Mouse (Mus musculus) hindbrain, embryonic 15.5 days (tissue): Measurements from ENCODE around the gene Kcnj11. TPM values are rescaled to one million over a fixed set of nuclear protein-coding genes. Genes with fewer than 3 reads are reported as not detected.

Source experiments
- ATAC-seq: fragments of 200-750 bp; cut with Nextera tagmentation; 2 replicates; pipeline ENCODE4 v1.8.0; 2017; ENCODE audit warnings: low read depth, moderate number of reproducible peaks, moderate TSS enrichment; ENCODE audit not compliant: low FRiP score
- H3K27ac ChIP-seq: fragments of 300-500 bp; sonication (generic); replicated peaks from 2 replicates; pipeline ENCODE4 v1.5.1; 2015; ENCODE audit warnings: mild to moderate bottlenecking, inconsistent platforms
- H3K27me3 ChIP-seq: fragments of 300-500 bp; sonication (generic); 2 replicates; pipeline ENCODE4 v1.6.1; 2015; ENCODE audit warnings: control low read depth, inconsistent platforms
- H3K36me3 ChIP-seq: fragments of 300-500 bp; sonication (generic); 2 replicates; pipeline ENCODE4 v1.6.1; 2015; ENCODE audit warnings: control low read depth, inconsistent platforms
- H3K4me1 ChIP-seq: fragments of 300-500 bp; sonication (generic); replicated peaks from 2 replicates; pipeline ENCODE4 v1.6.1; 2015; ENCODE audit warnings: control low read depth, inconsistent platforms
- H3K4me2 ChIP-seq: fragments of 300-500 bp; sonication (generic); 2 replicates; pipeline ENCODE4 v1.6.1; 2015; ENCODE audit warnings: moderate library complexity, mild to moderate bottlenecking, inconsistent platforms
- H3K4me3 ChIP-seq: fragments of 300-500 bp; sonication (generic); 2 replicates; pipeline ENCODE4 v1.5.1; 2015; ENCODE audit warnings: mild to moderate bottlenecking, inconsistent platforms
- H3K9ac ChIP-seq: fragments of 300-500 bp; sonication (generic); 2 replicates; pipeline ENCODE4 v1.6.1; 2015; ENCODE audit warnings: inconsistent platforms
- H3K9me3 ChIP-seq: fragments of 300-500 bp; sonication (generic); 2 replicates; pipeline ENCODE4 v1.6.1; 2016; ENCODE audit warnings: control low read depth, inconsistent platforms
- WGBS: fragments of 180-500 bp; shearing (Covaris S2); methylation state at CpG from one replicate; pipeline ENCODE4 v1.1.7; 2015; 5-methylcytosine and 5-hydroxymethylcytosine counted together
- polyA plus RNA-seq: library from polyadenylated mRNA; unstranded; fragments of >200 nt; fragmentation: Nextera tagmentation; extraction: Ambion mirVana; gene quantifications from 2 replicates; pipeline ENCODE4 v1.2.1, GENCODE M21; 2015

The Kcnj11 gene
- polyA plus RNA-seq, 1 experiment from 2014 or later = 3.3 TPM

DNA sequence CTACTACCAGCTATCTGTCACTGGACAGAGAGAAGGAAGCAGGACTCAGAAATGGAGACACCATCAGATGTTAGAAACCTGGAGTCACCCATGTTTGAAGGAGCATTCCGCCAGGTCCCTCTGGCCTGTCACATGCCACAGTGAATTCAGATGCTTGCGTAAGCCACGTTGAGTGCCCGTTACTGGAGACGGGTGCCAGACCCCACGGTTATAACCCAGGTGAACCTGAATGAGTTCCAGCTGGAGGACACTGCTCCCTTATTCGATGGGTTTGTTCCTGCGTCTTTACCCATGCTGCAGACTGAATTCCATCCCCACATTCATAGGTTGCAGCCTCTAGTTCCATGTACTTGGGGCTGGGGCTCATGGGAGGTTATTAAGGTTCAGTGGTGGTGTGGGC is 3.2 kb upstream of the Kcnj11 start:
- Histone ChIP-seq H3K36me3 (no peaks in the 10 kb centered on the region), H3K4me2 (no peak overlapping the region), H3K27me3 (no peaks in the 10 kb centered on the region), H3K9ac (no peak overlapping the region), H3K4me3 (no peak overlapping the region), H3K27ac (peak overlapping the region; percentile 40), H3K4me1 (peaks cover 29% of the 10 kb centered on the region), H3K9me3 (no peaks in the 10 kb centered on the region)
- WGBS = 77% methylated on average over 8 of the region's 8 CpGs
- no peak for ATAC-seq

DNA sequence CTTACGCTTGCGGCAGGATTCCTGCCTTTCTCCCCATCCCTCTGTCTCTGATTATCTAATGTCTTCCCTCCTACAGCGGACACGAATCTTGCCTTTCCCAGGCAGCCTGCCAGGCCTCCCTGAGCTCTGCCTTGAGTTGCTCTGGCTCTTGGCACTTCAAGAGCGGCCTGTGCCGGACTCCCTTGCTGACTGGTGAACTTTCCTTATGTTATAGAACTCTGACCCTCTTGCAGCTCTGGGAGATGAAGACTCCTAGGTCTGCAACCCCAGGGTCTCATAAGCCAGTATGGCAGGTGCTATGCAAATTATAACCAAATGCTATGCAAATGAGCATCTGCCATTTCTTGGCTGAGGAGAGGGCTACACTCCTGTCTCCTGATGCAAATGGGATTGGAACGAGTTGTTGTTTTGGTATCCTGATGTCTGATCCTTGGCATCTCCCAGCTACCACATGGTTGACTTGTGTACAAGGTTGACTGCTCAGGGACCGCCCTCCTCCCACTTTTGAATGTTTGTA is 2.6 kb upstream of the Kcnj11 start:
- Histone ChIP-seq H3K36me3 (no peaks in the 10 kb centered on the region), H3K9me3 (no peaks in the 10 kb centered on the region), H3K4me2 (no peak overlapping the region), H3K27me3 (no peaks in the 10 kb centered on the region), H3K4me1 (peaks cover 35% of the 10 kb centered on the region), H3K27ac (peak overlapping the region; percentile 40), H3K4me3 (no peak overlapping the region), H3K9ac (no peak overlapping the region)
- peak; percentile 24; the same call in 1 of the 2 replicates for ATAC-seq
- 49% methylated on average over 8 of the region's 8 CpGs for WGBS

DNA sequence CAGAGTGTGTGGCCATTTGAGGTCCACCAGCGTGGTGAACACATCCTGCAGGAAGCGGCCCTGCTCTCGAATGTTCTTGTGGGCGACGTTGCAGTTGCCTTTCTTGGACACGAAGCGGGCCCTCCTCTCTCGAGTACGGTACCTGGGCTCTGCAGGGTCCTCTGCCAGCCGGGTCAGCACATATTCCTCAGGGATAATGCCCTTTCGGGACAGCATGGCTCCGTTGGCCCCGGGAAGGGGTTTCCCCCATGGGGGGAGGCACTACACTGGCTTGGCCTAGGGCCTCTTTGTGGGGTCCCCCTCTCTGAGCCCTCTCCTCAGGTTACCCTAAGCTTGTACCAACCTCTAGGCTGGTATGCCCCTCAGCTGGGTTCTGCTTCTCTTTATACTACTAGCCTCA is 882 bp downstream of the Kcnj11 start:
- peaks cover 49% of the 10 kb centered on the region for H3K4me1 ChIP-seq
- H3K9me3 ChIP-seq = no peaks in the 10 kb centered on the region
- H3K36me3 ChIP-seq = no peaks in the 10 kb centered on the region
- peaks cover 10% of the 10 kb centered on the region for H3K27me3 ChIP-seq
- 86% methylated on average over 13 of the region's 13 CpGs for WGBS
- peak overlapping the region; percentile 81 for H3K9ac ChIP-seq
- peak overlapping the region; percentile 76 for H3K4me2 ChIP-seq
- peak overlapping the region; percentile 69 for H3K4me3 ChIP-seq
- no peak overlapping the region for H3K27ac ChIP-seq
- ATAC-seq = no peak

DNA sequence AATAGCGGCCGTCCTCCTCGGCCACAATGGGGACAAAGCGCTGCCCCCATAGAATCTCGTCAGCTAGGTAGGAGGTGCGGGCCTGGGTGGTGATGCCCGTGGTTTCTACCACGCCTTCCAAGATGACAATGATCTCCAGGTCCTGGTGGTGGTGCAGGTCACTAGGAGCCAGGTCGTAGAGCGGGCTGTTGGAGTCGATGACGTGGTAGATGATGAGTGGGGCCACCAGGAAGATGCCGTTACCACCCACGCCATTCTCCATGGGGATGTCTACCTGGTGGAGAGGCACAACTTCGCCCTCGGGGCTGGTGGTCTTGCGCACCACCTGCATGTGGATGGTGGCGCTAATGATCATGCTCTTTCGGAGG is 1.7 kb downstream of the Kcnj11 start:
- no peaks in the 10 kb centered on the region for H3K36me3 ChIP-seq
- 95% methylated on average over 19 of the region's 19 CpGs for WGBS

DNA sequence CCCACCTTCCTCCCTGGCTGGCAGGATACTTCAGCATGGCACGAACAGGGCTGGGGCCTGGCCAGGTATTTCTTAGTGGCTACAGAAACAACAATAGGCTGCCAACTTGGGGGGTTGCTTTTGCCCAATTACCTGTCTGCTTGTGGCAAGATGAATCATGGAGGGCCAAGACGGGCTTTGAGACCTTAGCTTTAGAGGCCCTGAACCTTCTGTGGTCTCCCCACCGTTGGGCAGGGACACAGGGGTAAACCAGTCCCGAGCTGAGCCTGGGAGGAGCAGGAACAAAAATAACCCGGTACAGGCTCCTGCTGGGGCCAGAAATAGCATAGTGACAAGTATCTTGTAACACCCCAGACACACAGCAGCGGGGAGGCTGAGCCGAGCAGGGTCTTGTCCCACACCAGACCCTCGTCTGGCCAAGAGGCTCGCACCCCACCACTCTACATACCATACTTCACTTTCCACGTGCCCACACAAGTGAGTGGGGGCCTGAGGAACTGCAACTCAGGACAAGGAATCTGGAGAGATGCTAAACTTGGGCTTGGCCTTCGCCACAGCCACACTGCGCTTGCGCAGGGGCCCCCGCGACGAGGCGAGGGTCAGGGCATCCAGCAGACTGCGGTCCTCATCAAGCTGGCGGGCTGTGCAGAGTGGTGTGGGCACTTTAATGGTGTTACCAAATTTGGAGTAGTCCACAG is 2.2 kb downstream of the Kcnj11 start:
- Histone ChIP-seq H3K4me3 (no peak overlapping the region), H3K4me1 (peaks cover 36% of the 10 kb centered on the region), H3K27ac (no peak overlapping the region), H3K27me3 (peaks cover 11% of the 10 kb centered on the region), H3K36me3 (no peaks in the 10 kb centered on the region), H3K9me3 (no peaks in the 10 kb centered on the region), H3K4me2 (peak overlapping the region; percentile 17; the same call in 1 of the 2 replicates), H3K9ac (no peak overlapping the region)
- no peak for ATAC-seq
- 84% methylated on average over 19 of the region's 19 CpGs for WGBS

More for the DNA sequence above, 1.7 kb downstream of the Kcnj11 start:
- peak overlapping the region; percentile 17; the same call in 1 of the 2 replicates for H3K4me2 ChIP-seq
- H3K27ac ChIP-seq = no peak overlapping the region
- H3K9ac ChIP-seq = no peak overlapping the region
- peaks cover 11% of the 10 kb centered on the region for H3K27me3 ChIP-seq
- H3K9me3 ChIP-seq = no peaks in the 10 kb centered on the region
- ATAC-seq = no peak
- peaks cover 41% of the 10 kb centered on the region for H3K4me1 ChIP-seq
- H3K4me3 ChIP-seq = no peak overlapping the region

DNA sequence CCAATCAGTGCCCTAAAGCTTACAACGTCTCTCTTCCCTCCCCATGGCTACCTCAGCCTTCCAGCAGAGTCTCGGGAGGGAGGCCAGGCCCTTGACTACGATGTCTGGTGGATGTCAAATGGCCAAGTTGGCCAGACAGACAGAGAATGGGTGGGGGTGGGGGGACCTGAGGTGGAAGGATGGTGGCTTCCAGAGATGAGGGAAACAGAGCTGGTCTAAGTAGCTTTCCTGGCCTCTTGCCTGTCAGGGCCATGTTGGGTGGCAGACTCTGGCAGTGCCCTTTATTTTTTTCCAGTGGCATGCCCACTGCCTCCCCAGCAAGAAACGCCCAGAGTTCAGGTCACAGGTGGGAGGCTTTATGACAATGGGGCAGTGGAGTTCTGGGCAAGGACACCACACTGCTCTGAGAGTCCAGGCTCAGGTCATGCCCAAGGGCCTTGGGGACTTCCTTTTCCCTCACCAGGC is 3.2 kb downstream of the Kcnj11 start:
- no peak for ATAC-seq
- peaks cover 32% of the 10 kb centered on the region for H3K4me1 ChIP-seq
- H3K9ac ChIP-seq = no peak overlapping the region
- 57% methylated on average over 4 of the region's 4 CpGs for WGBS
- no peak overlapping the region for H3K27ac ChIP-seq
- H3K36me3 ChIP-seq = no peaks in the 10 kb centered on the region
- H3K4me3 ChIP-seq = no peak overlapping the region
- peaks cover 11% of the 10 kb centered on the region for H3K27me3 ChIP-seq
- no peaks in the 10 kb centered on the region for H3K9me3 ChIP-seq
- H3K4me2 ChIP-seq = 0 out of 2 replicates have a peak overlapping the region, but pooled peaks have one; percentile 11

DNA sequence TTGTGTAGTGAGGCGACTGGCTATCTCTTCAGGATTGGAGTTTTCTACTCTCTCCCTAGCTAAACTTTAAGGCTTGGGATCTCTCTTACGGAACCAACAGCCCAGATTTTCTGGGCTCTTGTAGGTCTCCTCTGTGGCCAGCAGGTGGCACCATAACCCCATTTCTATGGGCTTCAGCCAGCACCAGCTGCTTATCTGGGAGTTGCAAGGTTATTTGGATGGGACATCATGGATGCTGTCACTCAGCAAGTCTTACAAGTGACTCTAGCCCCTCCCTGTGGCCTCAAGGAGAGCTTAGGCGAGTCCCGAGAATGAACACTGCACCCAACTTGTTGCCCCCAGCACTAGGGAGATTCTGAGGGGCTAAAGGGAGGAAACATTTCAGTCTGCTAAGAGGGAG is 4.4 kb downstream of the Kcnj11 start:
- Histone ChIP-seq H3K36me3 (no peaks in the 10 kb centered on the region), H3K4me1 (peaks cover 32% of the 10 kb centered on the region), H3K4me3 (no peak overlapping the region), H3K4me2 (no peak overlapping the region), H3K9me3 (no peaks in the 10 kb centered on the region), H3K9ac (no peak overlapping the region), H3K27ac (no peak overlapping the region), H3K27me3 (peaks cover 11% of the 10 kb centered on the region)
- 3% methylated on average over 4 of the region's 4 CpGs for WGBS
- peak; percentile 37; the same call in 1 of the 2 replicates for ATAC-seq

DNA sequence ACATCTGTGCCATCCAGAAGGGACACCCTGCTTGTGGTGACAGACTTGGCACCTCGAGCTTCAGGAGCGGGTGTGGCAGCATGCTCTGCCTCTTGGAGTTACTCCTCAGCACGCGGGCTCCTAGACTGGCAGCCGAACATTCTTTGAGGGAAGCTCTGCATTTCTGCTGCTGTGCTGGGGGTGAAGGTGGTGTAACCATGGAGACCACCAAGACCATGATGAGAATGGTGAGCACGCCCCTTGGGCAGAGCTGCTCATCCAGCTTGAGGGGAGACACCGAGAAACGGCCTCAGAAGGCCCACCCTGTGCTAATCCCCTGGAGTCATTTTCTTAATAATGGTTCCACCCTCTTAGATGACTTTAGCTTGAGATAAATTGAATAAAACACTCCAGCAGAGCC is 7.8 kb downstream of the Kcnj11 start:
- H3K4me3 ChIP-seq = no peak overlapping the region
- H3K27ac ChIP-seq = no peak overlapping the region
- no peak for ATAC-seq
- peaks cover 18% of the 10 kb centered on the region for H3K4me1 ChIP-seq
- no peak overlapping the region for H3K9ac ChIP-seq
- no peak overlapping the region for H3K4me2 ChIP-seq
- WGBS = 24% methylated on average over 8 of the region's 8 CpGs
- H3K27me3 ChIP-seq = peaks cover 11% of the 10 kb centered on the region
- no peaks in the 10 kb centered on the region for H3K36me3 ChIP-seq
- H3K9me3 ChIP-seq = no peaks in the 10 kb centered on the region

DNA sequence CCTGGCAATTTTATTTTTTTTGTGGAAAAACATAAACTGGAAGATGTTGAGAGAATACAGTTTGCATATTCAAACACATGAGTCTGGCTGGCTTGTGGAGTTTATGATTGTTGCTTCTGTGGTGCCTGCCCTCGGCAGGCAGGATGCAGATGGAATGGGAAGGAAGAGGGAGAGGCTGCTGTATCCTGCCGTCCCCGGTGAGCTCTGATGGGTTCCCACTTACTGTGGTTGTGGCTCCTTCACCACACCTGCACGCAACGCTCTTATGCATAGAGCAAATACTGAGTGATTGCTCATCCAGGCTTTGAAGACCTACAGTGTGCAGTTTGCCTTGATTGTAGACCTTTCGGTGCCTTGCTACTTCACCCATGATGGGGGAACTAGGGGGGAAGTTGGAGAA is 12.3 kb downstream of the Kcnj11 start:
- peaks cover 9% of the 10 kb centered on the region for H3K36me3 ChIP-seq
- no peaks in the 10 kb centered on the region for H3K9me3 ChIP-seq
- ATAC-seq = no peak
- WGBS = 92% methylated on average over 6 of the region's 6 CpGs
- H3K4me2 ChIP-seq = no peak overlapping the region
- H3K4me3 ChIP-seq = no peak overlapping the region
- no peak overlapping the region for H3K27ac ChIP-seq
- peaks cover 2% of the 10 kb centered on the region; the same call in 1 of the 2 replicates for H3K4me1 ChIP-seq
- no peak overlapping the region for H3K9ac ChIP-seq
- no peaks in the 10 kb centered on the region for H3K27me3 ChIP-seq

DNA sequence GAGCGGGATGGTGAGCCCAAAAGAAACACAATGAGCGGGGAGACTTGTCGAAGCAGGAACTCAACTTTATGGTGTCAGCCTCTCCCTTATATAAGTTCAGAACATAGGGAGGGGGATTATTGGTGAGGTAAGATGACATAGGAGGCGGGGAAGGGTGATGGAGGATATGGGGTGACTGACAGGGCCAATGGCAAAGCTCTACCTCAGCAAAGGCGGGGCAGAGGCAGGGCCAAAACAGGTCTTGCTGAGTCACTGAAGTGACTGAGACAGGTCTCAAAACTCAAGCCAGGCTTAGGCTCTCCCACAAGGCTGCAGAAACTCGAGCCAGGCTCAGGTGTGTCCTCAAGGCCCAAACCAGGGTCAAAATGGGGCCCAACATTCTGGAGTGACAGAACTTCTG is 14.2 kb downstream of the Kcnj11 start:
- no peak for ATAC-seq
- peaks cover 23% of the 10 kb centered on the region for H3K36me3 ChIP-seq
- no peak overlapping the region for H3K4me3 ChIP-seq
- H3K4me2 ChIP-seq = no peak overlapping the region
- WGBS = 91% methylated on average over 6 of the region's 6 CpGs
- H3K4me1 ChIP-seq = no peaks in the 10 kb centered on the region
- no peaks in the 10 kb centered on the region for H3K9me3 ChIP-seq
- H3K9ac ChIP-seq = no peak overlapping the region
- H3K27me3 ChIP-seq = no peaks in the 10 kb centered on the region
- no peak overlapping the region for H3K27ac ChIP-seq

DNA sequence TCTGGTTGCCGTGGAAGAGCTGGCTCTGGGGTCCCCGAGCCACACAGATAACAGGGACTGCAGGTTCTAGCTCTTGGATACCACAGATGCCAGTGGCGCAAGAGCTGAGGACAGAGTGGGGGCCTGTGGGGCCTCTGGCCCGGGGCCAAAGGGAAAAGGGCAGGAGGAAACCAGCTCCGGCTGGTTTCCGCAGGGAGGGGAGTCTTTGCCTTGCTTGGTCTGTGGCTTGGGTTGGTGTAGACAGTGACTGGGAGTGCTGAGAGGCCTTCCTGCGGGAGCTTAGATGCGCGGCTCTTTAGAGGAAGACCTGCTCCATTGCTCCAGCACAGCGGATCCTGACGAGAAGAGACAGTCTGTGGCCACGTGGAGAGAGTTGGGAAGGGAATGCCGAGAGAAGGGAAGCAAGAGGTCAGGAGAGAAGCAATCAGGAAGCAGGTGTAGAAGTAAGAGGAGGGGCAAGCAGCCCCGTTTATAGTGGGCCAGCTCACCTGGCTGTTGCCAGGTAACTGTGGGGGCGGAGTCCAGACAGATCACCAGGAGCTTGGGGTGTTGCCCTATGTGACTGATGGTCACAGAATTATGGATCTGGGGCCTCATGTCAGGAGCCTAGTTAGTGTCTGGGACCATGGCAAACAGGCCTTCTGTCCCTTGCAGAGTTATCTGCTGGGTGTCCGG is 15.6 kb downstream of the Kcnj11 start:
- peak; percentile 53; the same call in 1 of the 2 replicates for ATAC-seq
- H3K36me3 ChIP-seq = peaks cover 35% of the 10 kb centered on the region
- no peaks in the 10 kb centered on the region for H3K4me1 ChIP-seq

DNA sequence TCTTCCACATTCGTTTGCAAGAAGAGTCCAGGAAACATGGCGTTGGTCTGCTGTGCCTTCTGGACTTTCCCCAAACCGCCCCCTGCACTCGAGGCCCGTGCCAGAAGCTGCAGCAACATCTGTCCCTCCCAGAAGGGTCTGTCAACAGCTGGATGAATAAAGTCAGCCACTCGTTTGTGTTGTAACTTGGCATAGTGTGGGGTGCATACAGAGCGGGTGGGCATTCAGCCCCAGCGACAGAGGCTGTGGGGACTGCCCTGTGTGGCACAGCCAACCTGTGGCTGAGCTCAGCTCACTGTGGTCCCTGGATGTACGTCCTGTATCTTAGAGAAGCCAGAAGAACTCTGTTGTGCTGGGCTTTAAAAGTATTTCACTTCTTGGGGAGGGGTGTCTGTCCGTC is 16.5 kb downstream of the Kcnj11 start:
- H3K4me2 ChIP-seq = no peak overlapping the region
- no peak for ATAC-seq
- no peak overlapping the region for H3K27ac ChIP-seq
- H3K9me3 ChIP-seq = no peaks in the 10 kb centered on the region
- H3K9ac ChIP-seq = no peak overlapping the region
- no peaks in the 10 kb centered on the region for H3K27me3 ChIP-seq
- no peak overlapping the region for H3K4me3 ChIP-seq
- H3K4me1 ChIP-seq = no peaks in the 10 kb centered on the region
- WGBS = 92% methylated on average over 10 of the region's 10 CpGs
- H3K36me3 ChIP-seq = peaks cover 44% of the 10 kb centered on the region

More for the DNA sequence above, 15.6 kb downstream of the Kcnj11 start:
- Histone ChIP-seq H3K27me3 (no peaks in the 10 kb centered on the region), H3K9me3 (no peaks in the 10 kb centered on the region), H3K9ac (no peak overlapping the region), H3K4me2 (no peak overlapping the region), H3K27ac (no peak overlapping the region), H3K4me3 (no peak overlapping the region)
- 65% methylated on average over 16 of the region's 16 CpGs for WGBS
